Mouse (Mus musculus) adipocyte (in vitro differentiated cells): ENCODE measurements around the gene Hspb2.

Source experiments
- DNase-seq: peaks from one replicate; pipeline ENCODE4 v3.0.0-alpha.2; 2016; ENCODE audit warnings: low spot score

Hspb2 gene

GRCm38 (mm10) chr9:50752054-50752602 is at the start of gene Hspb2:
Gene Hspb2 (minus strand): TSS chr9:50752354.
- DNase-seq = no peak

- peak; percentile 79 for DNase-seq
Measured at GRCm38 (mm10) chr9:50800985-50801384, 48.8 kb upstream of the Hspb2 start.

- peak; percentile 66 for DNase-seq
Measured at GRCm38 (mm10) chr9:50798368-50798767, 46.2 kb upstream of the Hspb2 start.

GRCm38 (mm10) chr9:50797641-50798040 is 45.5 kb upstream of the Hspb2 start:
- peak; percentile 84 for DNase-seq

- peak; percentile 71 for DNase-seq
Measured at GRCm38 (mm10) chr9:50796776-50797175, 44.6 kb upstream of the Hspb2 start.

- DNase-seq = peak; percentile 64
Measured at GRCm38 (mm10) chr9:50795266-50795665, 43.1 kb upstream of the Hspb2 start.

GRCm38 (mm10) chr9:50782155-50782554 is 30.0 kb upstream of the Hspb2 start:
- DNase-seq = peak; percentile 38

GRCm38 (mm10) chr9:50776162-50776760 is 24.1 kb upstream of the Hspb2 start:
- DNase-seq = no peak

- no peak for DNase-seq
Measured at GRCm38 (mm10) chr9:50775662-50776126, 23.5 kb upstream of the Hspb2 start.

- peak; percentile 86 for DNase-seq
Measured at GRCm38 (mm10) chr9:50774991-50775612, 22.9 kb upstream of the Hspb2 start, which contains the start of the genes Alg9 and 1110032A03Rik. Gene Alg9 (plus strand): TSS chr9:50775019. Gene 1110032A03Rik (minus strand): TSS chr9:50775520.

- no peak for DNase-seq
Measured at GRCm38 (mm10) chr9:50774026-50774462, 21.9 kb upstream of the Hspb2 start.

- DNase-seq = no peak
Measured at GRCm38 (mm10) chr9:50770011-50770410, 17.9 kb upstream of the Hspb2 start.

- peak; percentile 98 for DNase-seq
Measured at GRCm38 (mm10) chr9:50768107-50769002, 16.2 kb upstream of the Hspb2 start, which contains the start of gene Fdxacb1. Gene Fdxacb1 (plus strand): TSS chr9:50768236.

GRCm38 (mm10) chr9:50767531-50768106 is 15.5 kb upstream of the Hspb2 start:
- DNase-seq = no peak

GRCm38 (mm10) chr9:50763331-50763730 is 11.2 kb upstream of the Hspb2 start:
- DNase-seq = peak; percentile 29

GRCm38 (mm10) chr9:50761520-50762243 is 9.5 kb upstream of the Hspb2 start:
- no peak for DNase-seq

GRCm38 (mm10) chr9:50756711-50757110 is 4.6 kb upstream of the Hspb2 start:
- DNase-seq = no peak

GRCm38 (mm10) chr9:50753947-50754346 is 1.8 kb upstream of the Hspb2 start:
- DNase-seq = no peak

GRCm38 (mm10) chr9:50752784-50753615 is 846 bp upstream of the Hspb2 start:
- DNase-seq = peak; percentile 88

GRCm38 (mm10) chr9:50751323-50751722 is 831 bp downstream of the Hspb2 start, which contains the start of gene Cryab:
Gene Cryab (plus strand): TSS chr9:50751325.
- no peak for DNase-seq
